Mouse (Mus musculus) G1E-ER4 (cell line): Measurements from ENCODE around the gene Trabd2b. TPM values are rescaled to one million over a fixed set of nuclear protein-coding genes. Genes with fewer than 3 reads are reported as not detected.

ENCODE experiments used
- GATA1 ChIP-seq: IDR thresholded peaks from one replicate; pipeline ENCODE4 v1.8.0; 2012; ENCODE audit warnings: low read length, inconsistent platforms
- polyA plus RNA-seq: library from polyadenylated mRNA; stranded (reverse); fragments of >175 nt; gene quantifications from 2 replicates; pipeline ENCODE4 v1.2.3, GENCODE M21; 2012

Gene Trabd2b
- polyA plus RNA-seq, 1 experiment = not detected

GRCm38 (mm10) chr4:114382627-114383026, 23.9 kb upstream of the Trabd2b start:
- TF ChIP-seq GATA1 = no peak

- TF ChIP-seq GATA1 = no peak
These were observed 21.3 kb upstream of the Trabd2b start for GRCm38 (mm10) chr4:114385236-114385635.

DNA sequence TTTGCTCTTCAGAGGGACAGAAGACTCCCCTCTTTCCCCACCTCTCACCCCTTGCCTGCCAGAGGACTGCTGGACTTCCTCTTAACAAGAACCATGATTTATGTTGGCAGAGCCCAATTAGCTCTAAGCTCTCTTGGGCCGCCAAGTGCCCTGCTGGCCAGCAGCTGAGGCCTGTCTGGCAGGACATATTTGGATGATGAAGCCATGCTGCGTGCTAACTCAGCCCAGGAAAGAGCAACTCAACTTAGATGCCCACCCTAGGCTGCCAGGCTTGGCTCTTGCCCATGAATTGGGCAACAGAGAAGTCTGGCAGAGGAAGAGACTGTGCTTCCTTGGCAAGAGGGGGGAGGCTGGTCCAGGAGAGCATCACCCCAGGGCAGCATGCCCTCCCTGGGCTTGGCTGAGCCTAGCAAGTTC, 20.1 kb upstream of the Trabd2b start:
- no peak for TF ChIP-seq GATA1

GRCm38 (mm10) chr4:114387527-114388135, 18.9 kb upstream of the Trabd2b start:
- TF ChIP-seq GATA1 = no peak

GRCm38 (mm10) chr4:114388306-114388705, 18.2 kb upstream of the Trabd2b start:
- no peak for TF ChIP-seq GATA1

GRCm38 (mm10) chr4:114389653-114390052, 16.9 kb upstream of the Trabd2b start:
- no peak for TF ChIP-seq GATA1

GRCm38 (mm10) chr4:114397625-114398024, 8.9 kb upstream of the Trabd2b start:
- TF ChIP-seq GATA1 = no peak

GRCm38 (mm10) chr4:114399821-114400220, 6.7 kb upstream of the Trabd2b start:
- no peak for TF ChIP-seq GATA1

DNA sequence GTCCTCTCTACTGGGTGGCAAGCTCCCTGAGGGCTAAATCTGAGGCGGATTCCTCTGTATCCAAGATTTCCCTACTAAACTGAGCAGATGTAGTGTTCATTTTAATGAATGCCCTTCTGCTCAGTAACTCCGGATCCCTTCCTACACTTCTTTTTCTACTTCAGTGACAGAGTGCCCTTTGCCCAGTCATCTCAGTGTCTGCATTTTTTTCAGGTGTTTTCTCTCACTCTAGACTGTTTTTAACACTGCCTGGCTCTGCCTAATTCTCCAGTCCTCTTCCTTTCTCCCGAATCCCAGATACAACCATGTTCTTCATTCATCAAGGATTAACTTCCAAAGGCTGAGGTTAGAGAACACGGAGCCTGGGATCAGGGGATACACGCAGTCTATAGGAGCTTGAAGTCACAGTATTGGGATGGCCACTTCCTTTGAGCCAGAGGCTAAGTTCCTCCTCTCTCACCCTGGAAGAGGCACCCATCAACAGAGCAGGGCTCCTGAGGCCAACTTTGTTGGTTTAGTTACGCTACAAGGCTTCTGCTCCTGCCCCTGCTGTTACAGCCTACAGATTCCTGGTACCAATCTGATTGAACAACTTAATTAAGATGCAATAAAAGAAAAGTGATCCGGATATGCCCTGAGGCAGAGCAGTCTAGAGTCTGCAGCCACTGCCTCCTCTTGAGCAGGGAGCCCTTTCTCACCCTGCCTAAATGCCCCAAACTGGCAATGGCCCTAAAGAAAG, 4.4 kb upstream of the Trabd2b start:
- TF ChIP-seq GATA1 = no peak

DNA sequence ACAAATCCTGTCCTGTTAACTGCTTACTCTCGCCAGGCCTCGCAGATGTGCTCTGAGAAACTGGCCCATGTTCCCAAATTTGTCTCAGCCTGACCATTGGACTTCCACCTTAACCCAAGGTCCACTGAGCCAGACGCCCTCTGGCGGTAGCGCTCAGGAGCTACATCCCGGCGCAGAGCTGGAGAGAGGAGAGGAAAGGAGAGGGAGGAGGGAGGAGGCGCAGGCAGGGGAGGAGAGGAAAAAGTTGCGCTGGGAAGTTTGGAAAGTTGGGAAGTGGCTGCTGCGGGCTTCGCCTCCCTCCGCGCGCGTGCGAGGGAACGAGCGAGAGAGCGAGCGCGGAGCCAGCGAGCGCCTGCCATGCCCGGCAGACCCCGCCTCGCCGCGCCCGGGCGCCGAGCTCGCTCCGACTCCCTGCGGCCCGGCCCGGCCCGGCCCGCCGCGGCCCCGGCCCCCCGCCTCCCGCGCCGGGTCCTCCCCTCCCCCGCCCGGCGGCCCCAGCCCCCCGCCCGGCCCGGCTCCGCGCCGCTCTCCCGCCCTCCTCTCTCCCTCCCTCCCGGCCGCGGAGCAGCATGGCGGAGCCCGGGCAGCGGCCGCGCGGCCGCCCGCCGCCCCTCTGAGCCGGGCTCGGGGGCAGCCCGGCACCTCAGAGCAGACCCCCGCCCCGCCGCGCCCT, 706 bp upstream of the Trabd2b start:
- TF ChIP-seq GATA1 = no peak

DNA sequence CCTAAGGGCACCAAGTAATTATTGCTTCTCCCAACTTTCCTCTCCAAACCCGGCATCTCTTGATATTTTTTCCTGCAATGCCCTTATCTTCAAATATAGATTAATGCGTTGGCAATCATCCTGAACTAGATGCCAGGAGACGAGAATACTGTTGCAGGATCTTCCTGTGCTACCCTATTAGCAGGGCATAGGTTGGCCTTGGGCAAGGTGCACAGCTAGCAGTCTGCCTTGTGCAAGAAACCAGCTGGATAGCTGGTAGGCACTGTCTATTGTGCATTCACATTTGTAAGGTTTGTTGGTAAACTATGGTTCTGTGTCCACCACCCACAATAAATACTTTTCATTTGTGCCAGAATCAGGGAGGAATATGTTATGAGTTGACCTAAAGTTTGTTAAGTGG, 992 bp downstream of the Trabd2b start:
- TF ChIP-seq GATA1 = no peak

GRCm38 (mm10) chr4:114408298-114408697, 1.8 kb downstream of the Trabd2b start:
- no peak for TF ChIP-seq GATA1

GRCm38 (mm10) chr4:114408890-114409480, 2.5 kb downstream of the Trabd2b start:
- no peak for TF ChIP-seq GATA1

GRCm38 (mm10) chr4:114409511-114409910, 3.0 kb downstream of the Trabd2b start:
- TF ChIP-seq GATA1 = no peak

DNA sequence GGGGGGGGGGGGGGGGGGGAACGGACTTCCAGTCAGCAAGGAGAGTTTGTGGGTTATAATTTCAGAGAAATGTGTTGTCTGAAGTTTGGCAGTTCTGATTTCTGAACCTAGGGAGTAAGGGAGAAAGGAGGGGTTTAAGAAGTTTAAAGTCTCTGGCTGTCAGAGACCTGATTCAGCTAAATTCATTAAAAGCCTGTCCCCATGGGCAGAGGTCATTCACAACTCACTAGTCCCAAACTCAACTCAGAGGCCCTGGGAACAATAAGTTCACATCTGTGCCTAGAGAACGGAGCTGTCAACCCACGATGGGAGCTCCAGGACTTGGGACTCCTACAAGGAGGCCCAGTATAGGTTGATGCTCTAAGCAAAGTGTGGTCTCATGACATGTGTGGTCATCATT, 3.5 kb downstream of the Trabd2b start:
- TF ChIP-seq GATA1 = no peak

DNA sequence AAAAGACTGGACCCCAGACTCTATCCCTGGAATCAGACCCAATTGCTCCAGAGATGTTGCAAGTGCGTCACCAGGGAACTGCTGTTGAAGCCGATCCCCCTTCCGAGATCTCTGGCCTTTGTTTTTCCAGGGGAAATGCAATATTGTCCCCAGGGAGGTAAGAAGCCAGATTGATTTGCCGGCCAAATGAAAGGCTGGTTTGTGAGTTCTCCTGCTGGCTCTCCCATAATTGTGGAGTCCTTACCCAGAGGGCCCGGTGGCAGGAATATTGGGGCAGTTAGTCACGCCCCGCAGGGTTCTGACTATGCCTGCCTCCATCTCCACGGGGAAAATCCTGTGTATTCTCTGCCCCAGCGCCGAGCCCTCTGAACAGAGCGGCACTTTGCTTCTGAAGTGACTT, 3.9 kb downstream of the Trabd2b start:
- TF ChIP-seq GATA1 = no peak
